Mouse (Mus musculus) erythroblast, embryonic 14.5 days (primary cell): Measurements from ENCODE around the gene Epb41l2.

Experiments used
- GATA1 ChIP-seq: IDR thresholded peaks from 2 replicates; pipeline ENCODE4 v1.6.1; 2012; ENCODE audit warnings: low read length, inconsistent platforms, mixed read lengths
- TAL1 ChIP-seq: IDR thresholded peaks from 3 replicates; pipeline ENCODE4 v1.6.1; 2012; ENCODE audit warnings: low read length, inconsistent platforms, mixed read lengths

DNA sequence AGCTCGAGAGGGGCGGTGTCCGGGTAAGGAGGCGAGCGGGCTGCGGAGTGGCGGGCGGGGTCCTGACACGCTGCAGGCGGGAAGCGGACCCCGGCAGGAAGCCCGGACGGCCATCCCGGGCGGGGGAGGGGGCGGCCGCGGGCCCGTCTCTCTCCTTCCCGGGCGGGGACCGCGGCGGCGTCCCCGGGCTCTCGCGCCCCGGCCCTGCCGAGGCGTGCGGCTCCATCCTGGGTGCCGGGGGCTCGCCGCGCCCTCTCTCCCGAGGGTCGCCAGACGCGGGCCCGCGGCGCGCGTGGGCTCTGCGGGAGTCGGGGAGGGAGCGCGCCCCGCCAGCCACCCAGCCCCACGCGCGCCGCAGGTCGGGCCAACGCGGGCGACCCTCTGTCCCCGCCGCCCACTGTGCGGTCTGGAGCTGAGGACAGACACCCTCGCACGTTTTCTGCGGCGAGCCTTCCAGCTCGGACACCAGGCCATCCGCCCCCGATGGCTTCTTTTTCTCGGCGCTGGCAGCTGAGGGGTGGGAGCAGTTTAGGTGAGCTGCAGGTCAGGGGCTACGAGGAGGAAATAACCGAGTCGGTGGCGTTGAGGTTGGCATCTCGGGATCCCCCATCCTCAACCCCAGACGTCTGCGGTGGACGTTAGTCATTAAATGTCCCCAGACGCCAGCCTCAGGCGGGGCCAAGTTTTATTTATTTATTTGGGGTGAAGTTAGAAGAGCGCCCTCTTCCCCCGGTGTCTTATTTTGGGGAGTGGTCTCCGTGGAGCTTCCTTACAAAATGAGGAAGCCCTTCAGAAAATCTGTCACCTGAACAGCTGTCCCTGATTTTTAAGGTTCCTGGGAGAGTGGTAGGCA is 587 bp downstream of the Epb41l2 start:
- TF ChIP-seq GATA1 (no peak), TAL1 (no peak)
